Mouse (Mus musculus) myocyte (in vitro differentiated cells): Measurements from ENCODE around the gene Higd1a.

Source experiments
- POLR2A ChIP-seq: IDR thresholded peaks from one replicate; pipeline ENCODE4 v1.6.1; 2011; ENCODE audit warnings: low read depth, mild to moderate bottlenecking, control low read depth, moderate library complexity; ENCODE audit not compliant: insufficient read length
- TCF3 ChIP-seq: IDR thresholded peaks from one replicate; pipeline ENCODE4 v1.6.1; 2011; ENCODE audit warnings: low read depth, control low read depth; ENCODE audit not compliant: insufficient read length

GRCm38 (mm10) chr9:121891301-121891700, 33.1 kb upstream of the Higd1a start:
- TF ChIP-seq POLR2A (no peak), TCF3 (no peak)
